Mouse (Mus musculus) central nervous system, embryonic 11.5 days (tissue): ENCODE measurements around the gene Tmem45a2. TPM values are rescaled to one million over a fixed set of nuclear protein-coding genes. Genes with fewer than 3 reads are reported as not detected.

Experiments
- polyA plus RNA-seq: library from polyadenylated mRNA; depleted of rRNA; stranded (reverse); fragments of >200 nt; gene quantifications from 2 replicates; pipeline ENCODE4 v1.2.3, GENCODE M21; 2012; rRNA removed

Tmem45a2 gene
- not detected in 2 replicates for polyA plus RNA-seq

DNA sequence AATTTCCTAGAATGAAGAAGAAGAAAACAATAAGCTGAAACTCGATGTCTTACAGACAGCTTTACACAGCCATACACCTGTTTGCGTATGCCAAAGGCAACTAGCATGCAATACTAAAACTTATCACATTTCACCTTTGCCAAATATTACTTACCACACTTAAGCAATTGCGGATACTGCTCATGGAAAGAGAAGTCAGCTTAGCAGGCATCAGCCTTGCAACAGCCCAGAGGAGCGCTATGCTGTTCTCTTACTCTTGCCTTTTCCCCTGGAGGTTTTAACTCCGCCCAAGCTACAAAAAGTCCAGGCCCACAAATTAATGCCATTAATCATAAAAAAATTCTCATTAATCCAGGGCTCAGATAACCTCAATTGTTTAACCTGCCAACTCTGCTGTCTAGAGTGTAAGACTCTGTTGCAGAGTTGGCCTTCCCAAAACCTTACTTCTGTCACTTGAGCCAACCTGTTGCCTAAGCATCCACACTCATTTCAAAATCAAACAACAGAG, at the start of gene Tmem45a2:
Tmem45a2 (minus strand) TSS at position 241 of the 508 bp plus-strand sequence.

Other genes starting within 250 kb of the Tmem45a2 start
- 3.0 and 7.3 TPM in 2 replicates for gene Tmem45a, start 185.2 kb downstream of the Tmem45a2 start, polyA plus RNA-seq
- not detected in 2 replicates for gene Lnp1, start 143.3 kb downstream of the Tmem45a2 start, polyA plus RNA-seq
- 48.8 and 49.4 TPM in 2 replicates for gene Tomm70a, start 50.3 kb upstream of the Tmem45a2 start, polyA plus RNA-seq
- 19.5 and 34.9 TPM in 2 replicates for gene Nit2, start 96.0 kb upstream of the Tmem45a2 start, polyA plus RNA-seq
- gene Tbc1d23, start 160.1 kb upstream of the Tmem45a2 start, polyA plus RNA-seq = 39.0 and 40.1 TPM in 2 replicates
- 0.51 and 0.80 TPM in 2 replicates for gene Tmem30c, start 221.5 kb upstream of the Tmem45a2 start, polyA plus RNA-seq